Mouse (Mus musculus) CD4-positive, CD25-positive, alpha-beta regulatory T cell, adult 9 weeks (primary cell): ENCODE data around the gene Olfr934. TPM values are rescaled to one million over a fixed set of nuclear protein-coding genes. Genes with fewer than 3 reads are reported as not detected.

Source experiments
- polyA plus RNA-seq: library from polyadenylated mRNA; unstranded; fragments of 100-300 nt; shearing (Covaris generic); gene quantifications from one replicate; pipeline ENCODE4 v1.2.1, GENCODE M21; 2017

The Olfr934 gene
- not detected for polyA plus RNA-seq

DNA sequence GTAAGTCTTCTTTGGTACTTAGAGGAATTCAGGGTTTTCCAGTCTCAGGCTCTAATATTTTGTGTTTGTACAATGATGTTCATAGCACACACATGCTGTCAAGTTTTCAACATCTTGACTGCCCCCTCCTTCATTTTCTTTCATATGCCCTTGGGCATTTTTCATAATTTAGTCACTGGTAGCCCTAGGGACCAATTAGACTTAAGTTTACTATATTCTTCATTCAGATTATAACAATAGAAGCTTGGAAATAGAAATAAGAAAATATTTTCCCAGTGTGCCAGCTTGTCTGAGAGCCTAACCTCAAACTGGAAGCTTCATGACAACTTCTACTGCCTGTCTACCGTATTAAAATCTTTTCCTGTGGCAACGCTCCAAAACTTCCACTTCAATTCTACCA lies at the start of gene Olfr934:
Gene Olfr934 (minus strand): TSS at position 101 of the 400 bp plus-strand sequence.

DNA sequence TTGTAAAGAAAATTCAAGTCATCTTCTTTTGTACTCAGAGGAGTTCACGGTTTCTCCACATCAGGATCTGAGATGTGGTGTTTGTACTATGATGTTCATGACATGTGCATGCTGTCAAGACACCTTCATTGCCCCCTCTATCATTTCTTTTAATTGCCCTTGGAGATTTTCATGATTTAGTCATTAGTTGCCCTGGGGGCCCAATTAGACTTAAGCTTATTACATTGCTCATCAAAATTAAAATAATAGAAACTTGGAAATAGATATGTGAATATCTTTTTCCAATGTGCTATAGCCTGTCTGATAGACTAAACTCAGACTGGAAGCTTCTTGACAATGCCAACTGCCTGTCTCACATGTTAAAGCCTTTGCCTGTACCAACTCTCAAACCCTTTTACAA lies 35.2 kb upstream of the Olfr934 start, which contains the start of gene Olfr146:
Gene Olfr146 (minus strand): TSS at position 101 of the 400 bp plus-strand sequence.

DNA sequence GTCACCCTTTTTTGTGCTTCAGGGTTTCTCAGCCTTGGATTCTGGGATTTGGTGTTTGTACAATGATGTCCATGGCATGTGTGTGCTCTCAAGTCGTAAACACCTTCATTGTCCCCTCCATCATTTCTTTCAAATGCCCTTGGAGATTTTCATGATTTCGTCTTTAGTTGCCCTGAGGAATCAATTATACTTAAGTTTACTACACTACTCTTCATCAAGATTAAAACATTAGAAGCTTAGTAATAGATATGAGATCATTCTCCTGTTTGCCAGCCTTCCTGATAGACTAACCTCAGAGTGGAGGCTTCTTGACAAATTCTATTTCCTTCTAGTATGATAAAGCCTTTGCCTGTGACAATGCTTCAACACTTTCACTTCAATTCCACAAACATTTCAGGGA lies 11.5 kb upstream of the Olfr934 start, which contains the start of gene Olfr935:
Gene Olfr935 (minus strand): TSS at position 101 of the 400 bp plus-strand sequence.

DNA sequence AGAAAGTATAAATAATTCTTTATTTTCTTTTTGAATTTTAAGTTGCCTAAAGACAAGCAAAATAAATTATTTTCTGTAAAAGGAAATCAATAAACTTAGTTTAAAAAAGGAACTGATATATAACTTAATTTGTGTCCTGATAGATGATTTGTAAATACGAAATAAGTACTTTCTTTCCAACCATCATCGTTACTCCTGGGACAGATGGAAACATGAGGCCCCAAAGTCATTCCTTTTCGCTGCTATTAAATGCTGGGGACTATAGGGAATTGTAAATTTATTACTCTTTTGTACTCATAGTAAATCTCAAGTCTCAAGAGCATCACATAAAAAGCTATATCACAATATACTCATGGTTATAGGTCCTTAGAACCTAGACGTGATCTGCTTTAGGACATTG lies 16.1 kb downstream of the Olfr934 start, which contains the start of gene Olfr933:
Gene Olfr933 (plus strand): TSS at position 301 of the 400 bp plus-strand sequence.

Other genes starting within 250 kb of the Olfr934 start
- 0.16 TPM for gene Olfr920, start 236.0 kb downstream of the Olfr934 start, polyA plus RNA-seq
- gene Olfr921, start 215.2 kb downstream of the Olfr934 start, polyA plus RNA-seq = not detected
- gene Olfr922, start 173.7 kb downstream of the Olfr934 start, polyA plus RNA-seq = not detected
- not detected for gene Olfr923, start 161.8 kb downstream of the Olfr934 start, polyA plus RNA-seq
- not detected for gene Olfr924, start 143.9 kb downstream of the Olfr934 start, polyA plus RNA-seq
- gene Olfr26, start 133.3 kb downstream of the Olfr934 start, polyA plus RNA-seq = not detected
- not detected for gene Olfr926, start 111.2 kb downstream of the Olfr934 start, polyA plus RNA-seq
- not detected for gene Olfr930, start 58.5 kb downstream of the Olfr934 start, polyA plus RNA-seq
- gene Olfr933, start 16.0 kb downstream of the Olfr934 start, polyA plus RNA-seq = not detected
- not detected for gene Olfr935, start 11.4 kb upstream of the Olfr934 start, polyA plus RNA-seq
- gene Olfr146, start 35.1 kb upstream of the Olfr934 start, polyA plus RNA-seq = not detected
- gene Olfr937, start 76.6 kb upstream of the Olfr934 start, polyA plus RNA-seq = not detected
- gene Olfr938, start 90.6 kb upstream of the Olfr934 start, polyA plus RNA-seq = not detected
- gene Olfr27, start 139.8 kb upstream of the Olfr934 start, polyA plus RNA-seq = not detected
- not detected for gene Olfr943, start 178.0 kb upstream of the Olfr934 start, polyA plus RNA-seq
- gene Olfr944, start 213.6 kb upstream of the Olfr934 start, polyA plus RNA-seq = not detected